Mouse (Mus musculus) hindbrain, embryonic 11.5 days (tissue): ENCODE results near the gene Lsg1. TPM values are rescaled to one million over a fixed set of nuclear protein-coding genes. Genes with fewer than 3 reads are reported as not detected.
A peak's percentile ranks its signal among the peaks of the same experiment; 100 is the strongest.

Experiments used
- ATAC-seq: fragments of 200-750 bp; cut with Nextera tagmentation; 2 replicates; pipeline ENCODE4 v1.8.0; 2017; ENCODE audit warnings: mild to moderate bottlenecking, moderate TSS enrichment, moderate library complexity; ENCODE audit not compliant: low FRiP score
- DNase-seq: peaks from one replicate; pipeline ENCODE4 v3.0.0-alpha.2; 2015; ENCODE audit warnings: low spot score
- H3K27ac ChIP-seq: fragments of 300-500 bp; sonication (generic); 2 replicates; pipeline ENCODE4 v1.5.1; 2014; ENCODE audit warnings: mild to moderate bottlenecking, low read depth, low read length
- H3K27me3 ChIP-seq: fragments of 300-500 bp; sonication (generic); 2 replicates; pipeline ENCODE4 v1.6.1; 2014; ENCODE audit warnings: mild to moderate bottlenecking, low read length, moderate library complexity, mixed read lengths; ENCODE audit not compliant: control insufficient read depth, insufficient read depth
- H3K36me3 ChIP-seq: fragments of 300-500 bp; sonication (generic); 2 replicates; pipeline ENCODE4 v1.6.1; 2014; ENCODE audit warnings: mild to moderate bottlenecking, low read length, moderate library complexity, mixed read lengths; ENCODE audit not compliant: control insufficient read depth, insufficient read depth
- H3K4me1 ChIP-seq: fragments of 300-500 bp; sonication (generic); replicated peaks from 2 replicates; pipeline ENCODE4 v1.6.1; 2014; ENCODE audit warnings: low read length, mixed read lengths; ENCODE audit not compliant: control insufficient read depth, insufficient read depth
- H3K4me2 ChIP-seq: fragments of 300-500 bp; sonication (generic); replicated peaks from 2 replicates; pipeline ENCODE4 v1.6.1; 2014; ENCODE audit warnings: mild to moderate bottlenecking, low read depth, low read length
- H3K4me3 ChIP-seq: fragments of 300-500 bp; sonication (generic); 2 replicates; pipeline ENCODE4 v1.5.1; 2014; ENCODE audit warnings: low read depth, low read length
- H3K9ac ChIP-seq: fragments of 300-500 bp; sonication (generic); 2 replicates; pipeline ENCODE4 v1.6.1; 2014; ENCODE audit warnings: low read depth, low read length
- H3K9me3 ChIP-seq: fragments of 300-500 bp; sonication (generic); 2 replicates; pipeline ENCODE4 v1.6.1; 2016; ENCODE audit warnings: low read length; ENCODE audit not compliant: control insufficient read depth
- WGBS: fragments of 180-500 bp; shearing (Covaris S2); extraction: QIAGEN DNeasy Blood & Tissue Kit; methylation state at CpG from one replicate; pipeline ENCODE4 v1.1.7; 2014; 5-methylcytosine and 5-hydroxymethylcytosine counted together
- polyA plus RNA-seq: library from polyadenylated mRNA; unstranded; fragments of >200 nt; fragmentation: Nextera tagmentation; extraction: Ambion mirVana; gene quantifications from 2 replicates; pipeline ENCODE4 v1.2.1, GENCODE M21; 2014

Gene Lsg1
- polyA plus RNA-seq, 1 experiment from 2014 or later = 73.4 TPM

DNA sequence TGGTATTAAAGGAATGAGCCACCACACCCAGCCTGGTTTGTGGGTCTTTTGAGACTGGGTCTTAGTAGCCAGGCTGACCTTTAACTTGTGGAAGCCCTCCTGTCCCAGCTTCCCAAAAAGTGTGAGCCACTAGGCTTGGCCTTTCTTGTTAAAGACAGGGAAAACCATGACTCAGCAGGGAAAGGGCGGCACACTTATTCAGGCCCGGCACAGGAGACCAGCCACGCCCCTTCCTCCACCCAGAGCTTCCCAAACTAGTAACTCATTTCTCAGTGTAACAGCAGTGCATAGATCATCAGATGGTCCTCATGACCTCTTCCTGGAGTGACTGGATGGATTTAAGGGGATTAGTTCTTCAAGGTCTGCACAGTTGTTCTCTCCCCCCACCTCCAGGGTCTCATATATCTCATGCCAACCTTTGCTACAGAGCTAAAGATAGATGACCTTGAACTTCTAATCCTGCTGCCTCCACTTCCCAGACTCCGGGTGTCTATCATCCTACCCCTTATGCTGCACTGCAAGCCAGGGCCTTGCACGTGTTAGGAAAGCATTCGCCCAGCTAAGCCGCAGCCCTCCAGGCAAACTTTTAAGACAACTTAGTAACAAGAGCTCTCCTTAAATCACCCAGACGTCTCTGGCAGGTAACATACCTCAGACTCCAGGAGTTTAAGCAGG lies 74.9 kb downstream of the Lsg1 start:
- Histone ChIP-seq H3K4me2 (no peak overlapping the region), H3K4me3 (no peak overlapping the region), H3K9ac (no peak overlapping the region), H3K36me3 (no peaks in the 10 kb centered on the region), H3K27ac (no peak overlapping the region), H3K9me3 (no peaks in the 10 kb centered on the region), H3K27me3 (no peaks in the 10 kb centered on the region; the same call in 1 of the 2 replicates), H3K4me1 (no peaks in the 10 kb centered on the region)
- no peak for ATAC-seq
- DNase-seq = no peak
- WGBS = 59% methylated on average over 8 of the region's 8 CpGs

- Histone ChIP-seq H3K4me2 (peak overlapping the region; percentile 71), H3K4me1 (no peaks in the 10 kb centered on the region), H3K27ac (no peak overlapping the region), H3K9ac (no peak overlapping the region), H3K36me3 (no peaks in the 10 kb centered on the region), H3K4me3 (peak overlapping the region; percentile 68), H3K27me3 (no peaks in the 10 kb centered on the region; the same call in 1 of the 2 replicates), H3K9me3 (no peaks in the 10 kb centered on the region)
- 81% methylated on average over 13 of the region's 13 CpGs for WGBS
- DNase-seq (no peak), ATAC-seq (no peak)
Measured at GRCm38 (mm10) chr16:30511563-30512340, 75.6 kb downstream of the Lsg1 start.

DNA sequence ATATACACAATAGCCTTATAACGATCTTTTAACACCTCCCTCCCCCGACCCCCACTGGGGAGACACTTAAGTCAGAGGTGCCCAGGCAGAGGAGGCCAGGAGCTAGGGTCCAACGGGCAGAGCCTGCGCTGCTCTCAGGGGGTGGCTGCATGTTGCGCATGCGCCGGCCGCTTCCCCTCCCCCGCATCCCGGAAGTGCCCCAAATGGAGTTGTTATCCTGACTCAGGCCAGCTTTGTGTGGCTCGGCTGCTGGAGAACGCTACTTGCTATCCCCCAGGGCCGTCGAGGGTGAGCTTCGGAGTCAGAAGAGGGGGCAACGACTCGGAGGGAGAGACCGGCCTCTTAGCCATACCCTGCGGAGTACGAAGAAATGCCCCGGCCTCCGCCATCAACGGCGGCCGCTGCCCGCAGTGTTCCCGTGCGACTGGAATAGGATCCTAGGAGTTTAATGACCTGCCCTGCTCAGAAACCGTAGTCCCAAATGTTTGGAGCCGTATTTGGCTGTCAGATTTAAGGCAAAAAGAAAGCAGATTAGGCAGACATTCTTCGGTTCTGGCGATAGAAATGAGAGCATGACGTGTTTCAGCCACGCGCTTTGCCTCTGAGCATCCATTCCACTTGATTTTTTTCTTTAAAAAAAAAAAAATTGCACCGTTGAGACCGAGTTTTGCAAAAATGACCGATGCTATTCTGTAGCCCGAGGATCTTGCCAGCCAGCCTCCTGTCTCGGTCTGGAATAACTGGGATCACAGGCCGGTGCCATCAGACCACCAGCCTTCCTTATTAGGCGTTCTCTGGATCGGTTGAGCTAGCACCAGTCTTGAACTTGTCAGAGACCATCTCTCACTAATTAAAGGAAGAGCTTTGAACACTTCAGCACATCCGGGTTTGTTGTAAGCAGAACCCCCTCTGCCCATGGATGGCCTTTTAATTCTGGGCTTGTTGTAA lies 76.6 kb downstream of the Lsg1 start:
- no peaks in the 10 kb centered on the region for H3K9me3 ChIP-seq
- H3K27me3 ChIP-seq = no peaks in the 10 kb centered on the region; the same call in 1 of the 2 replicates
- peak overlapping the region; percentile 71 for H3K4me2 ChIP-seq
- H3K4me3 ChIP-seq = peak overlapping the region; percentile 68
- WGBS = 6% methylated on average over 44 of the region's 44 CpGs
- peak; percentile 93 for ATAC-seq
- DNase-seq = peak; percentile 93
- no peaks in the 10 kb centered on the region for H3K36me3 ChIP-seq
- H3K4me1 ChIP-seq = no peaks in the 10 kb centered on the region
- peak overlapping the region; percentile 92 for H3K27ac ChIP-seq
- H3K9ac ChIP-seq = peak overlapping the region; percentile 88

Other genes starting within 250 kb of the Lsg1 start
- 10.3 and 12.6 TPM in 2 replicates for gene Atp13a3, start 181.6 kb downstream of the Lsg1 start, polyA plus RNA-seq
- gene Tmem44, start 36.8 kb downstream of the Lsg1 start, polyA plus RNA-seq = 30.9 and 32.0 TPM in 2 replicates
- gene Fam43a, start 12.1 kb upstream of the Lsg1 start, polyA plus RNA-seq = 6.7 TPM in 2 replicates